Mouse (Mus musculus): ENCODE measurements around the gene Gnai3.

Gene Gnai3

DNA sequence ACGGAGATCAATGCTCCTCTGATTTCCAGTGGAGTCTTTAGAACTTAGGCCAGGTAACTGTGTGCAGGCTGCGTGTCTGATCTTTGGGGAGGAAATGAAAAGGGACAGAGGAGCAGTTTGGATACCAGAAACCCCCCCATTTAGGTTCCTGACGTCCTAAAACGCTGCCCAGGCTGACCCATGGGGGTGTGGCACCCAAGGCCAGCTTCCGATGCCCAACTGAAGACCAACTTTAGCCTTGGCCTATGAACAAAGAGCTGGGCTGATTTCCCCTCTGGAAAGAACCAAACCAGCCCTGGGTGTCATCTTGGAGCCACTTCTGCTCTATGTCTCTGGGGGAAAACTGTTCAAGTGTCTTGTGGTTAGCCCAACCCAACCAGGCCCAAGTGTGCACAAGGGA is 18.1 kb upstream of the Gnai3 start:
- DNase-seq (ENCODE audit: low read depth), result no peak

DNA sequence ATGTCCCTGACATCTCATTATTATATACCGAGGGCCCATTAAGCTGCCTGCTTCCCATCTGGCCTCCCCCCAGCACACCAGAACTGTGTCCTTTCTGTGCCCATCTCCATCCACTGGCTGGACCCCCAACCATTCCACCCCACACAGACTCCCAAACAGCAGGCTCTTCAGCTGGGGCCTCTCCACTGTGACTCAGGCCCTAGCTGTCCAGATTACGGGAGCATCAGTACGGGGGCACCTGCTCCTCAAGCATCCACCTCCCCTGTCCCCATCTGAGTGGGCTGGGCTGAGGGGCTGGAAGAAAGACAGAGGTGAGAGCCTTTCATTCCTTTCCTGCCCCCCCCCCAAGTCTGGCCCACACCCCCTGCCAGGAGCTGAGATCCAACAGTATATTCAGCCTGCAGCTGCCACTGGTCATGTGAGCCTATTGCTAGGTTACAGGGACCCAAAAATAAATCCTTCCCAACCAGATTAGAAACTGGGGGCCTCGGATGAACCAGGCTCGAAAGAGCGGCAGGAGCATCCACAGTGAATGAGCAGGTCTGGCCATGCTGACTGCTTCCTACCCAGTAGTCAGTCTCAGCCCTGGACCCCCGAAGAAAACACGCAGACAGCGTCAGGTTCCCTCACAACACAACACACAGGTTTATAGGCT is 12.6 kb upstream of the Gnai3 start:
- no peak for DNase-seq (ENCODE audit: low read depth)

DNA sequence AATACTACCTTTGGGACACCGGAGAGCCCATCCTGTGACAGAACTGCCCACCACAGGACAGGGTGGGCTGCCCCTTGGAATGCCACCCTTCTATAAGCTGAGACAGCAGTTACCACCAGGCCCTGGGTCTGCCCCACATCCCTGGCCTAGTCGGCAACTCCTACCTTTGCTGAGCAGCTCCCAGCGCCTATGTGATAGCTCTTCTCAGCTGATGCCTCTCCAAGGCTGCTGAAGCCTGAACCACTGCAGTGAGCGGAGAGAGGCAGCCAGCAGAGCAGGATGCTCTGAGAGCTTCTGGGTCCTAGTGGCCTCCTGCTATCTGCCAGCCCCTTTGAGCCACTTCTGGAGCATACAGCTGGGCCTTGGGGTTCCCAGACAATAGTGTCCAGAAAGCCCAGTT is 8.7 kb upstream of the Gnai3 start, which contains the start of gene Gpr61:
Gpr61 (minus strand) TSS at position 227 of the 400 bp plus-strand sequence.
- no peak for DNase-seq (ENCODE audit: low read depth)

DNA sequence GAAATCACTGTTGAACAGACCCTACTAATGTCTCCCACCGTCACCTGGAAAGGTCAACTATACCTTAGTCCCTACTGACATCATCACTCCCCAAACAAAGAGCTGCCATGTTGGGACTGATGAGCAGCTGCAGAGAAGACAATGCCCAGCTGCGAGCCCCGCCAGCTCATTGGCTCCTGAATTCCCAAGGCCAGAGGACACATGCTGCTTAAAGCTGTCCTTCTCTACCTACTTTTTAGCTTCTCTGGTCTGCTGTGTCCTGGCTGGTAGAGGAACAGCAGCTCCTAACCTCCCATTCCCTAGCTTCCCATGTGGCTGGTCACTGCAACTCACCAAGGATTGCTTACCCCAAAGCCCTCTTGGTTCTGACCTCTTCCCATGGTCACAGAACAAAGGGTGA is 6.3 kb upstream of the Gnai3 start:
- no peak for DNase-seq (ENCODE audit: low read depth)

DNA sequence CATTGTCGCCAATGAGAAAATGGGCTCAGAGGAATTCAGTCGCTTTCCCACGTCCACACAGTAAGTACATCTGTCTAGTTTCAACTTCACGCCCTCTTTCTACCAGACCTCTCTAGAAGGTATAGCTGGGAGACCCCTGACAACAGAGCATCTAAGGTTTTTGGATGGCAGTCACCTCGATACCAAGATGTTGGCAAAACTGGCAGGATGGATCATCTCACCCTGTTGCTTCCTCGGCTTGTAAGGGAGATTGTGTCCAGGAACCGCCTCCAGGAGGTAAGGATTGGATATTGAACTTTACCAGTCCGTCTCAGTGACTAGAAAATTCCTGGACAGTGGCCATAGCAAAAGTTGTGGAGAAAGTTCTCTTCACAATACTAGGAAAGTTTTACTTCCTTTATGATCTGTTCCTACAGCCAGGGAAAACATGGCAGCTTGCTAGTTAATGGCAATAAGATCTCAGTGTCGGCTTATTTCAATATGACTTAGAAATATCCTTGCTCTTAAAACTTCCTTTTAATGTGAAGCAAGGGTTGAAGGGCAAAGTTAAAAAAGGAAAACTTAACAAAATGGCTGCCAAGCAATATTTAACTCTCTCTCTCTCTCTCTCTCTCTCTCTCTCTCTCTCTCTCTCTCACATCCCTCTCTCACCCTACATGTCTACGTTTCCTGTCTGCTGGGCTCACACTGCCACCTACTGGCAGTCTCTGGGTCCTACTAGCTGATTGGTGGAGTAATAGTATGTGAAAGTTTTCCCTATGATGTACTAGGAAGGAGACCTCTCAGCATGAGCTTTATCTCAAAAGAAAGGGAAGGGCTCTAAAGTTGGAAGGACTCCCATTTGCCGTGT is 1.7 kb upstream of the Gnai3 start:
- DNase-seq (ENCODE audit: low read depth), result peak; percentile 96

DNA sequence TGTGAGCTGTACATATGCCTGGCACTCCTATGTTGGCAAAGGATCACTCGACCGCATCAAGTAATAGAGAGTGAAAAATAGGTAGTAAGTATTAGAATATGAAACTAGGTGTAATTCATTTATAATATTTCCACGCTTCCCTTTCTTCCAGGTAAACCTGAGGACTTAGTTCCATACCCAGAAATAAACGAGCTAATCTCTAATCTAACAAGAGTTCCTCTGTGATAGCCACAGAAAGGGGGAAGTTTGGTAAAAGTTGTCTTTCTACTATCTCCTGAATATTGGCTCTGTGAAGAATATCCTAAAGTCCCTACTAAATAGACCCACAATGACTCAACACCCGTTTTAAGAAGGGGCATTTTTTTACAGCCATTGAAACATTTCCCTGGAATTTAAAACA is 725 bp upstream of the Gnai3 start:
- peak; percentile 33 for DNase-seq (ENCODE audit: low read depth)

DNA sequence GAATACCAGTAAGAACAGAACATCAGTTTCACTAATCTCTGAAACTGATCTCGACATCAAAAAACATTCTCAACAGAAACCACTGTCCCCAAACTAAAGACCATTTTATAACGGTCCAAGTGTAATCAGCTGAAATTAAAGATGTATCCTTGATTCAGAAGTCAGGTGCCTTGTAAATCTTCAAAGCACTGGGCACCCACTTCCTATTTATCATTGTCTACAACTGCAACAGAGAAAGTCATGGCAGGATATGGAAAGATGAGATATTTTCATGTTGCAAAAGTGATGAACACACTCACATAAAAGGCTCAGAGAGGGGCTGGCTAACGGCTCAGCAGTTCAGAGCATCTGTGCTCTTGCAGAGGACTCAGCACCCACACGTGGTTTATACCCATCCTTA is 5.2 kb downstream of the Gnai3 start:
- DNase-seq (ENCODE audit: low read depth), result peak; percentile 56

DNA sequence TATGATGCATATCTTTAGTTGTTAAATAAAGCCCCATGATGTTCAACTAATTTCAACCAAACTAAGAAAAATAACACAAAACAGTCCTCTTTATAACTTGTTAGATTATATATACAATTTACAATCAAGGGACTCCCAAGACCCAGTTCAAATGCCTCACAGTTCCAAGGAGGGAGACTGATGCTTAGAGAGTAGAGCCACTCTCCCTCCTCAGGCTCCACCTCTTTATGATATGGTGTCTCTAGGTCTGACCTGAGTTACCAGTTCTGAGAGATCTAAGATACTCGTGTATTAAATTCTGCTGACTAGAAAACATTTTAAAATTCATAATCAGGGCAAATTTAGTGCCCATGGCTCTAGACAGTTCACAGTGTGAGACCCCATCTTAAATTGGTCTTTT is 6.8 kb downstream of the Gnai3 start:
- no peak for DNase-seq (ENCODE audit: low read depth)

DNA sequence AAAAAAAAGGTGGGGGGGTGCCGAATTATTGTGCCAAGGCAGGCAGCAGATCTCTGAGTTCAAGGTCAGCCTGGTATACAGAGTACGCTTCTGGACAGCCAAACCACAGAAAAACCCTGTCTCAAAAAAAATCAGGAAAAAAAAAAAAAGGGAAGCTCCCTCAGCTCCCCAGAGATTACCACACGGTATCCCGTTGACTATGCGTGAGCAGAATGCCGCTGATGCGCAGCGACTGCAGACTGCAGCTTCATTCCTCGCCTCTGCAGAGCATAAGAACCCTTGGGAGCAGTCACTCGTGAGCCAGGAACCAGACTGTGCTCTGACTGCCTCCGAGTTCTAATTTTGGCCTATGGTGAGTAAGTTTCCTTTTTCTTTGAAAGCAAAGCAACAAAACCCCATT is 11.2 kb downstream of the Gnai3 start:
- no peak for DNase-seq (ENCODE audit: low read depth)

DNA sequence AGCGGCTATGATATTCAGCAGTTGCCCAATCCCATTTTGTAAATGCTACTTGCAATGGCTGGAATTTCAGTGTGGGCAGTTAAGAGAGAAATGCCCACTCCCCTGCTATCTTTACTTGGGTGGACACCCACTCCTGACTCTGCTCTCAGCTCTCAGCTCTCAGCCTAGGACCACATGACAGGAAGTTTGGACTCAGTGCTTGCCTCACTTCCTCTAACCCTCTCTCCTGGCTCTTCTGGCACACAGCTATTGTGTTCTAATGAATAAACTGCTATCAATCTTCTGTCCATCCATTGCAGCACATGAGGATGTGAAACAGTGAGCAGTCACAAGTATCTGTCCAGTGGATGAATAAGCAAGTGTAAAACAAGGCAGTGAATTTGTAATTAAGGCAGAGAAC is 13.5 kb downstream of the Gnai3 start:
- DNase-seq (ENCODE audit: low read depth), result no peak

DNA sequence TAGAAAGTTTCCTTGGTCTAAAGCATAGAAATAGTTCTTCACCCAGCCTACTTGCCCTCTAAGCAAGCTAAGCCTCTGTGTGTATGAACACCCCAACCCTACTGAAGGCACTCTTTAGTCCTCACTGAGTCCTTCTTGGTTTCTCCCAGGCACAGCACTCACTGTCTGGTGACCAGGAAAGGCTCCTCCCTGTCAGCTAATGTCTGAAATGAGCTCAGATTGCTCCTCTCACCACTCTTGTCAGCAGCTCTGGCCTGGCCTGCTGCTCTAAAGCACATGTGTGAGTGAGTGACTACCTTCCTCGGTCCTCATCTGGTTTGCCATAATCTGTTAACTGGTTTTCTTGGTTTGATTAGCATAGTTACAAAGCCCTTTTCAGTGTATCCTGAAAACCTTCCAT is 14.1 kb downstream of the Gnai3 start:
- DNase-seq (ENCODE audit: low read depth), result no peak

DNA sequence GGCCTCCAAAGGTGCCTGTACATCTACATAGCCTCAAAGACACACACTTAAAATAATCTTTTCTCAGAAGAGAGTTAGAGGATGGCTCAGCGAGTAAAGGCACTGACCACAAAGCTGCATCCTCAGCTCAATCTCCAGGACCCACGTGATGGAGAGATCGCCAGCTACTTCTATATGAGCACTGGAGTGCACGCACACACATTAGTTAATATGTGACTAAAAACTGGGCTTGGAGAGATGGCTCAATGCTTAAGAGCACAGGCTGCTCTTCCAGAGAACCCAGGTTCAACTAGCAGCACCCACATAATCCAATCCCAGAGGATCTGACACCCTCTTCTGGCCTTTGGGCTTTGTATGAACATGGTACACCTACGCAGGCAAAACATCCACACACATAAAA is 14.7 kb downstream of the Gnai3 start:
- no peak for DNase-seq (ENCODE audit: low read depth)

DNA sequence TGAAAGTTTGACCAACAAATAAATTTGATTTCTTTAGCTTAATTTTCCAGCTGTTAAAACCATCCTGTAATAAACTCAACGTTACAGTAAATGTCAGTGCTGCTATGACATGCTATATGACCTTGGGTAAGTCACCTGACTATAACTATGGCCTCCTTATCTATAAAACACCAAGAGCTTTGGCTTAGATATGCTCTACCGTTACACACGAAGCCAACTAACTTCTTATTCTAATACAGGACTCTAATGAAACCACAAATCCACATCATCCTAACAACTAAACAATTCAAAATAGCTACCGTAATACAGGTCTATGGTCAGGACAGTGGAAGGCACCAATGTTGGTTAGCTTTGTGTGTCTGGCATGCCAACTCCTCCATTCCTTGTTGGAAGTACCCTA is 16.1 kb downstream of the Gnai3 start:
- DNase-seq (ENCODE audit: low read depth), result no peak

DNA sequence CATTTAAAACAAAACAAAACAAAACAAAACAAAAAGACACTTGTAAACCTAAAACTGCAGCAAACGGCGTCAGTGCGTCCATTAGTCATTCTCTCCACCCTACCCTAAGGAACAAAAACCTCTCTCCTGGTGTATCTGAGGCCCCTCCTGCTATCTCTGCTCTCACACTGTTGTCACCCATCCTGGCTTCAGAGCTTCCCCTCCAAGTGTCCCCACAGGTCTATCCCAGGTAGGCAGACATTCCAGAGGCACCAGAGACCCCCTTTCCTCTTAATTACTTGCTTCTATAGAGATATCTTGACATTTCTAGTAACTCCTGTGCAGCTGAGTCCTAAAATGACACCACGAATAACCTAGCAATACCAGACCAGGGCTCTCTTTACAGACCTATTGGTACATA is 16.6 kb downstream of the Gnai3 start:
- no peak for DNase-seq (ENCODE audit: low read depth)

DNA sequence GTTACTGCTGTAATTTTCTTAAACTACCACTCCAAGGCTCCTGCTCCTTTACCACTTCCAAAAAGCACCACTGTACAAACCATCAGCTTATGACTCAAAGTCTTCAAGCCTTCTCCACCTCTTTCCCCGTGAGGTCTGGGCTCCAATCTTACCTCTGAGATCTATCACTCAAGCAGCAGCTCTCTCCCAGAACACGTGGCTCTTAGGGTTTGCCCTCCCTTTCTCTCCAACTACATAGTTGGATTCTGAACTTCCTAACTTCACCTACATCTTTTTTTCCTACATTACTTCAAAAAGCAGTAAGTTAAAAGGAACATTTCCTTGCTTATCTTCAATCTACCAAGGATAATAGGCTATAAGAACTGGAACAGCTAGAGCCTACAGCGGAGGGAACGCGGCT is 17.4 kb downstream of the Gnai3 start:
- no peak for DNase-seq (ENCODE audit: low read depth)

DNA sequence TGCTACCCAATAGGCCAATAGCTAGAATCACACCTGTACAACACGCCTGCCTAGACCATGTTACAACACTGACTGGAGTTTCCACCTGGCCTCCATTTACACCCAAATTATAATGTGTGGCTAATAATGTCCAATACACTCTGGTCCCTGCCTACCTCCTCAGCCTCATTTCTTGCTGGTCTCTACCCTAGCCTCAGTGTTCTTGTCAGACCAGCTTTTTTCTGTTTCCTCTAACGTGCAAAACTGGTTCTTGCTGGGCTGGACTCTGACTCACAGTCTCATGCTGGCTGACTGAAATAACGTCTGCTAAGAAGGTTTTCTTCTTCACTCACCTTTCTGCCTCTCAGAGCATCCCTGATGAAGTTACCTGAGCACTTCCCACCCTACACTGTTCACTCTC is 19.6 kb downstream of the Gnai3 start:
- no peak for DNase-seq (ENCODE audit: low read depth)

DNA sequence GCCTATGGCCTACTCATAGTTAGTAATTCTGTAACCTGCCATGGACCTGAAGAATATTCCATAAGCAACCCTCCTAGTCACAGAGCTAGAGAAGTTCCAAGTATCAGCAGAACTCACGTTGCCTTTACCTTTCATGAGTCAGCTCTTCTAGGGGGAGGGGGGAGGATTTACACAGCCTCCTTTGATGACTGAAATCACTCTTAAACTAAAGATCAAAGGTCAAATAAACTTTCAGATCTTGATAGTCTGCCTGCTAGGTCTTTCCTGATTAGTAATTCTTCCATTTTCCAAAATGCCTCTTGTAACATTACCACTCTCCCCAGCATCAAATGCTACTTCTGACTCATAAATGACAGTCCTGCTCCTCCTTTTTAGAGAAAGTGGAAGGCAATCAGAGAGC is 21.8 kb downstream of the Gnai3 start:
- peak; percentile 58 for DNase-seq (ENCODE audit: low read depth)

DNA sequence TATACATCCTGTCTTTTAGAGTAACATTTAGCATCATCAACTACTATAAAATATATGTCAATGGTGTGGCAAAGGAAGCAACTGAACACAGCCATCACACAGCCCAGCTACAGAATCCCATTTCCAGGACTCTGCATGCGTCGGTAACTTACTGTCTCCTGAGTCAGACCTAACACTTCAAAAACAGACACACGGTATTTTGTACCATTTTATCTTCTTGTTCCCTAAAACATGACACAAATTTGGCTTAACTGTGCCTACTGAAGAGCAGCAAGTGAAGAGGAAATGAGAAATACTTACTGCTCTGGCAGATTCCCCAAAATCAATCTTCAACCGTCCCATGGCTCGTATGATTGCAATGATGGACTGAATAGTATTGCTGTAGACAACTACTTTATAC is 22.7 kb downstream of the Gnai3 start:
- no peak for DNase-seq (ENCODE audit: low read depth)

DNA sequence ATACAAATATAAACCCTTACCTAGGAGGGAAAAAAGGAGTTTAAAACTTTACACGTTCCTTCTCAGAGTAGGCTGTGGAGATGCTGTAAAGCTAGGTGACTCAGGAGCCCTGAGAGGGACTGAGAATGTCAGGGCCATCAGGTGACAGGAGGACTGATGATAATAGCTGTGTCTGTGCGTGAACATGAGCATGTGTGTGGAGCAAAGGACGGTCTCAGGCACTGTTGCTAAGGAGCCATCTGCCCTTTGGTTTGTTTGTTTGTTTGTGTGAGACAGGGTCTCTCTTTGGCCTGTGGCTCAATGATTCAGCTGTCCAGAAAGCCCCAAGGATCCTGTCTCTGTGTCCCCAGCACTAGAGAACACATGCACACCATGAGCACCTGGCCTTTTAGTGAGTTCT is 24.8 kb downstream of the Gnai3 start:
- DNase-seq (ENCODE audit: low read depth), result no peak

DNA sequence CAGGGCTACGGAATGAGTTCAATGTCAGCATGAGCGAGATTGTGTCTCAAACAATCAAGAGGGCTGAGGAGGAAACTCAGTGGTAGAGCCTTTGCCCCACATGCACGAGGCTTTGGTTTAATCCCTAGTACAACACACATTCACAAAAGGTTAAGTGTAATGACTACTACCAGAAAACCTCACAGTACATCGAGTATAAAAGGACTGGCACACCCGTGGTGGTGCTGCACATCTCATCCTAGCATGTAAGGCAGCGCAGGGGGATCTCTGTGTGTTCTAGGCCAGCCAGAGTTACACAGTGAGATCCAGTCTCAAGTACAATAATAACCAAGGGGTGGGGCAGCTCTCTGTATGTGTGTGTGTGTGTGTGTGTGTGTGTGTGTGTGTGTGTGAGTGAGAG is 28.5 kb downstream of the Gnai3 start:
- DNase-seq (ENCODE audit: low read depth), result no peak

DNA sequence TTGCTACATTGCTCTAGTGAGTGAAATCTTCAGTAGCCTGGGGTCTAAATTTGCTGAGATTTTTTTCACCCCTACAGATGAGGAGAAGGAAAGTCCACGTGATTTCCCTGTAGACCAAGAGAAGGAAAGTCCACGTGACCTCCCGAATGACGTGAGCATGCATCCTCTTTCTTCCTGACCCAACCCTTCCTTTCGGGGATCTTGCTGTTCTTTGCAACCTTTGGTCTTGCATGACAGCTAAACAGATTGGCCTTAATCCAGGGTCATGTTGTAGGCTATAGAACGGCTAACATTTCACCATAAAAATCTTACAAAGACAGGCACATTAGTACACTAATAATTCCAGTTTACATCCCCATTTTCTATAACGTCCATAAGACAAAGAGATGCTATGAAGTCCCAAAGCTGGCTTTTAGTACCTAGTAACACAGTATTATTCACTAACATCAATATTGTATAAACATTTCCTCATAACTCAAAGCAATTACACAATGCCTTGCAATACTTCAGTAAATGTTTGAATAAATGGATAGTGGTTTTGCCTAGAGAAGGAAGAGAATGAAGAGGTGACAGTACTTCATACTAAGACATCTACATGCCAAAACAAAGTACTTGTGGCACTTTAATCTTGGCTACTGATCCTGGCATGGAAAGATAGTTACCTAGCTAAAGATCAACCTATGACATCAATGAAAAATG is 32.2 kb downstream of the Gnai3 start:
- DNase-seq (ENCODE audit: low read depth), result no peak

DNA sequence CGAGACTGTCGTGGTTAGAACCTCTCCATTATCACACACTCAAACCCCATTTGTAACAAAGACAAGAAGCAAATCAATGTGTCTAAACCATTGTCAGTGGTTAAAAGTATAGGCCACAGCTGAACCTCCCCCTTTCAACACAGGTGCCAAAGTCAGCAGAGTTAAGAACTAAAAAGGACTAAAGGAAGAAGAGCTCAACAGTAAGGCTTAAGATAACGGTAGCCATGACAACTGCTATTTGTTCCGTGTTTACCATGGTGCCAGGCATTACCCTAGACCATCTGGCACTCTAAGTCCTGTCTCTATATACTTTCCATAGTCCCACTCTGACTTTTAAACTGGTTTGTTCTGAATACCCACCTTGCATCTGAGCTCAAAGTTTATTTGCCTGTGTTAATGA is 33.3 kb downstream of the Gnai3 start:
- DNase-seq (ENCODE audit: low read depth), result no peak

DNA sequence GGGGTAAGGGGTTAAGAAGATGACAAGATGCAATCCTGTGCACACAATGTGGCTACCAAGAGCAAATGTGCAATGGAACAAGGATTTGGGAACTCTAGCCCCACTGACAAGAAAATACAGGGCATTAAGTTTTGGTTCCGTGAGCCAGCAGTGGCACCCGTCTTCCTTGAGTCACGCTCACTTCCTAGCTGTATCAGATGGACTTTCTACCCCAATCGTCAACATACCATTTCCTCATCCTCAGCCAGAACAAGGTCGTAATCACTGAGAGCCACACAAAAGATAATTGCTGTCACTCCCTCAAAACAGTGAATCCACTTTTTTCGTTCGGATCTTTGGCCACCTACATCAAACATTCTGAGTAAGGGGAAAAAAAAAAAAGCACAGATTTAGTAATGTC is 33.7 kb downstream of the Gnai3 start:
- DNase-seq (ENCODE audit: low read depth), result no peak

Measured in induced T-regulatory cell, adult 2 months (primary cell).